Mouse (Mus musculus) spleen, adult 2 months (tissue): Measurements from ENCODE around the gene 2700097O09Rik. TPM values are rescaled to one million over a fixed set of nuclear protein-coding genes. Genes with fewer than 3 reads are reported as not detected.
"Not testable (repeated sequence)": the region's sequence is repeated elsewhere in the genome, so short reads cannot be mapped to it uniquely, and the experiment has no call there.

Experiments
- DNase-seq, 2 experiments: peaks; one replicate each; pipeline versions ENCODE4 v3.0.0 to v3.0.0-alpha.2; 2012 to 2021; ENCODE audit warnings: low spot score in 2 of 2, low read depth in 1 of 2
- H3K27ac ChIP-seq: fragments of 200-500 bp; 2 replicates; pipeline ENCODE4 v1.5.1; 2012; ENCODE audit warnings: low read length, inconsistent platforms; ENCODE audit not compliant: insufficient read depth
- H3K27me3 ChIP-seq: fragments of 200-500 bp; 2 replicates; pipeline ENCODE4 v1.6.1; 2012; ENCODE audit warnings: mild to moderate bottlenecking, moderate library complexity, low read length, inconsistent platforms; ENCODE audit not compliant: control insufficient read depth, insufficient read depth
- H3K36me3 ChIP-seq: fragments of 200-500 bp; 2 replicates; pipeline ENCODE4 v1.6.1; 2012; ENCODE audit warnings: mild to moderate bottlenecking, low read length, inconsistent platforms; ENCODE audit not compliant: control insufficient read depth, insufficient read depth
- H3K4me1 ChIP-seq: fragments of 200-500 bp; 2 replicates; pipeline ENCODE4 v1.6.1; 2011; ENCODE audit warnings: inconsistent platforms; ENCODE audit not compliant: control insufficient read depth, insufficient read depth, insufficient read length
- H3K4me3 ChIP-seq: fragments of 200-500 bp; 2 replicates; pipeline ENCODE4 v1.5.1; 2011; ENCODE audit warnings: mild to moderate bottlenecking, inconsistent platforms; ENCODE audit not compliant: insufficient read depth, insufficient read length; ENCODE audit errors: extremely low read depth
- CTCF ChIP-seq: fragments of 200-500 bp; IDR thresholded peaks from 2 replicates; pipeline ENCODE4 v1.5.1; 2011; ENCODE audit warnings: mild to moderate bottlenecking, inconsistent platforms; ENCODE audit not compliant: insufficient read depth, insufficient read length, insufficient replicate concordance; ENCODE audit errors: extremely low read depth
- POLR2A ChIP-seq: fragments of 200-500 bp; IDR thresholded peaks from 2 replicates; pipeline ENCODE4 v1.6.1; 2011; ENCODE audit warnings: low read depth, low read length, inconsistent platforms
- WGBS: fragments of 180-500 bp; shearing (Covaris S2); methylation state at CpG from one replicate; pipeline ENCODE4 v1.1.7; 2018; 5-methylcytosine and 5-hydroxymethylcytosine counted together
- polyA plus RNA-seq: library from polyadenylated mRNA; depleted of rRNA; stranded (reverse); fragments of >200 nt; gene quantifications from 2 replicates; pipeline ENCODE4 v1.2.3, GENCODE M21; 2012; rRNA removed

2700097O09Rik gene
- polyA plus RNA-seq = 2.2 and 3.1 TPM in 2 replicates

GRCm38 (mm10) chr12:55079726-55080600, at the start of gene 2700097O09Rik, which contains the start of gene Srp54a:
2700097O09Rik (minus strand) TSS chr12:55080110.
Srp54a (plus strand) TSS chr12:55080262.
- not testable (repeated sequence) for H3K27me3 ChIP-seq, H3K4me1 ChIP-seq, H3K36me3 ChIP-seq
- peak within 1 kb of the TSS; percentile 70 for H3K4me3 ChIP-seq
- peak within 1 kb of the TSS; percentile 92 for H3K27ac ChIP-seq
- peak; percentile 89 to 90 for DNase-seq
- WGBS = under 1% methylated on average over 60 of the region's 60 CpGs
- TF ChIP-seq POLR2A = peak; percentile 15; the same call in 1 of the 2 replicates

DNA sequence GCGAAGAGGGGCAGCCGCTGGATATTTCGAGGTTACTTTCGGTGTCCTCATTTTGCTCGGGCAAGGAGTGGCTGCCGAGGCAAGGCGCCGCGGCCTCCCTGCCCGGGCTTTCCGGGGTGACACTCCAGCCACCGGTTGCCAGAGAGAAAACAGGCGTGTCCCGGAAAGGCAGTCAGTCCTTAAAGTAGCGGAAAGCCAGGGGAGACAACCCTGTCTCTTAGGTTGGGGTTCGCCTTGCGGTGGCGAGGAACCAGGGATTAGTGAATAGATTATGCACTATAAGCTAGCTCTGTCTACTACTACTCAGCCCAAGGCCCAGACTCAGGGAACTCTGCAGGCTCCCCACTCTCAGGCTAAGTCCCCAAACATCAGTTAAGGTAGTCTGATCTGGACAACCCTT, 44.8 kb upstream of the 2700097O09Rik start:
- DNase-seq, H3K27ac ChIP-seq: not testable (repeated sequence)
- WGBS = no CpG with 5 or more reads among the region's 18 CpGs

DNA sequence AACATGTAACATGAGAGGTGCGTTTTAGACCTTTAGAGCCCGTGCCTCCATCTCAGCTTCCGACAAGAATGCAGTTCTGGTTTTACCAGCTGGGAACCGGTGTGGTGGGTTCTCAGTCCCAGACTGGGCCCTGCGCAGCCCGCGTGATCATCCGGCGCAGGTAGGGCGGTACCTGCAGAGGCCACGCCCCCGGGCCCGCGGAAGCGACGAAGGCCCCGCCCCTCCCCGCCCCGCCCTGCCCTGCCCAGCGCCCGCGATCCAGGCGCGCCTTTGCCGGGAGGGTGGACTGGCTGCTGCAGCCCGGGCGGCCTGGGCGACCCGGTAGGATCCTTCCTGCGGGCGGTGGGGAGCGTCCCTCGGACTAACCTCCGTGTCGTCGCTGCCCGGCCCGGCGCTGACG, 44.3 kb upstream of the 2700097O09Rik start, which contains the start of gene Fam177a:
Gene Fam177a, plus strand, starts transcription at position 228 of the 400 bp plus-strand sequence.
- not testable (repeated sequence) for H3K27me3 ChIP-seq, H3K4me3 ChIP-seq
- no CpG with 5 or more reads among the region's 40 CpGs for WGBS

More for the DNA sequence above, 44.8 kb upstream of the 2700097O09Rik start:
- H3K4me3 ChIP-seq, H3K4me1 ChIP-seq, H3K27me3 ChIP-seq, H3K36me3 ChIP-seq: not testable (repeated sequence)

GRCm38 (mm10) chr12:55112616-55113015, 32.7 kb upstream of the 2700097O09Rik start:
- not testable (repeated sequence) for H3K27me3 ChIP-seq, H3K27ac ChIP-seq, H3K36me3 ChIP-seq, H3K4me1 ChIP-seq, DNase-seq, H3K4me3 ChIP-seq
- WGBS = no CpG with 5 or more reads among the region's 7 CpGs

More for the DNA sequence above, 44.3 kb upstream of the 2700097O09Rik start, which contains the start of gene Fam177a:
- not testable (repeated sequence) for H3K27ac ChIP-seq, H3K4me1 ChIP-seq, H3K36me3 ChIP-seq, DNase-seq

DNA sequence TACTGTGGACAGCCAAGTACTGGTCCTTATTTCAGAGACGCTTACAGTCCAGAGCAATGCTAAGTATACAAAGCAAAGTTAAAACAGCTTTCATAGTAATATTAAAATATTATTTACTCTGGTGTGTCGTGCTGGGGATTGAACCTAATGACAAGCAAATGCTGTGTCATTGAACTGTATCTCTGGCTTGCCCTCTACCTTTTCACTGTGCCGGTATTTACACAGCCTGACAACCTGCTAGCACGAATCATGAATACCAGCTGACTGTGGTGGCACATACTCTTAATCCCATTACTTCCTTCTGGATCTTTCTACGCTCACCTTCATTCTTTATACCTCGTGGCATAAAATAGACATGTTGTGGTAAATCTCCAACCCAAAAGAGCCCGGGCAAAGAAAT, 12.2 kb upstream of the 2700097O09Rik start:
- 98% methylated on average over 2 of the region's 7 CpGs for WGBS

DNA sequence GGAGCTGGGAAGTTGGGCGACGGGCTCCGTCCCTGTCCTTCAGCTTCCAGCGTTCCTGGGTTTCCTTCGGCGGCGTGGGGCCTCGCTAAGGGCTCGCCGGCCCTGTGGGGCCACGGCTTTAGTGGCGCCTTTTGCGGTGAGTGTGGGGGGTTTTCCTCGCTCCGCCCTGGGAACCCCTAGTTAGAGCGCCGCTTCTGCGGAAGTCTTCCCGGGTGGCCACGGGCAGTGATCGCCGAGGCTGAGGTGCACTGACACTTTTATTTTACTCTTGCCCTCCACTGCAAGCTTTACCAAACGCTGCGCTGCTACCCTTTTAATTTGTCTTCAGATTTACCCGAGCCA, 662 bp upstream of the 2700097O09Rik start:
- not testable (repeated sequence) for DNase-seq, H3K36me3 ChIP-seq, H3K27me3 ChIP-seq, H3K4me1 ChIP-seq
- WGBS = 0% methylated on average over 25 of the region's 25 CpGs
- H3K4me3 ChIP-seq = peak overlapping the region; percentile 70
- H3K27ac ChIP-seq = peak overlapping the region; percentile 81

More for the DNA sequence above, 12.2 kb upstream of the 2700097O09Rik start:
- H3K36me3 ChIP-seq, H3K4me1 ChIP-seq, H3K27ac ChIP-seq, H3K27me3 ChIP-seq, H3K4me3 ChIP-seq, DNase-seq: not testable (repeated sequence)

DNA sequence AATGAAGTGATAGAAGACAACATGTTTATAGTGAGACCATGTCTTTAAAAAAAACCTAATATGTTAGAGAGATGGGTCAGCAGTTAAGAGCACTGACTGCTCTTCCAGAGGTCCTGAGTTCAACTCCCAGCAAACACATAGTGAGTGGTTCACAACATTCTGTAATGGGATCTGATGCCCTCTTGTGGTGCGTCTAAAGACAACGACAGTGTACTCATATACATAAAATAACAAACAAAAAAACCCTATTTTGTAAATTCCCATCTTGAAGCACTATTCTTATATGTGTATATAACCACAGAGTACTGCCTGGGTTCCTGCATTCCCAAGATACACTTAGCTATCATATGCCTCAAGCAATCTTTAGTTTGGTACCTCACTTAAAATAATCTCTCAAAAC, 1.2 kb downstream of the 2700097O09Rik start:
- H3K27ac ChIP-seq, H3K4me1 ChIP-seq, H3K27me3 ChIP-seq, H3K4me3 ChIP-seq, H3K36me3 ChIP-seq: not testable (repeated sequence)
- 25% methylated on average over 2 of the region's 2 CpGs for WGBS
- peak; percentile 5 to 8 for DNase-seq

GRCm38 (mm10) chr12:55075296-55075695, 4.6 kb downstream of the 2700097O09Rik start:
- H3K4me1 ChIP-seq = no peaks in the 10 kb centered on the region
- no peaks in the 10 kb centered on the region for H3K27me3 ChIP-seq
- DNase-seq = no peak
- no peak overlapping the region for H3K4me3 ChIP-seq
- no peak overlapping the region for H3K27ac ChIP-seq
- WGBS = 96% methylated on average over 2 of the region's 2 CpGs
- no peaks in the 10 kb centered on the region for H3K36me3 ChIP-seq
- TF ChIP-seq POLR2A = no peak
- no peak for TF ChIP-seq CTCF
